Mouse (Mus musculus) kidney, postnatal 0 days (tissue): ENCODE measurements around the gene Hapln4. TPM values are rescaled to one million over a fixed set of nuclear protein-coding genes. Genes with fewer than 3 reads are reported as not detected.
A peak's percentile ranks its signal among the peaks of the same experiment; 100 is the strongest.

Experiments used
- ATAC-seq: fragments of 200-750 bp; cut with Nextera tagmentation; replicated peaks from 2 replicates; pipeline ENCODE4 v1.8.0; 2017; ENCODE audit warnings: low read depth, moderate number of reproducible peaks, moderate TSS enrichment, moderate library complexity; ENCODE audit not compliant: low FRiP score
- DNase-seq: peaks from one replicate; pipeline ENCODE4 v3.0.0-alpha.2; 2016; ENCODE audit warnings: low spot score
- H3K27ac ChIP-seq: fragments of 300-500 bp; sonication (generic); 2 replicates; pipeline ENCODE4 v1.5.1; 2014; ENCODE audit warnings: mild to moderate bottlenecking
- H3K27me3 ChIP-seq: fragments of 300-500 bp; sonication (generic); 2 replicates; pipeline ENCODE4 v1.6.1; 2014; ENCODE audit warnings: low read length, mixed read lengths; ENCODE audit not compliant: insufficient read depth
- H3K36me3 ChIP-seq: fragments of 300-500 bp; sonication (generic); 2 replicates; pipeline ENCODE4 v1.6.1; 2014; ENCODE audit warnings: low read length, mixed read lengths; ENCODE audit not compliant: insufficient read depth
- H3K4me1 ChIP-seq: fragments of 300-500 bp; sonication (generic); replicated peaks from 2 replicates; pipeline ENCODE4 v1.6.1; 2014; ENCODE audit warnings: antibody characterized with exemption, low read length, mixed read lengths; ENCODE audit not compliant: insufficient read depth
- H3K4me2 ChIP-seq: fragments of 300-500 bp; sonication (generic); 2 replicates; pipeline ENCODE4 v1.6.1; 2014; ENCODE audit warnings: mild to moderate bottlenecking, low read length, moderate library complexity, mixed read lengths
- H3K4me3 ChIP-seq: fragments of 300-500 bp; sonication (generic); replicated peaks from 2 replicates; pipeline ENCODE4 v1.5.1; 2014; ENCODE audit warnings: low read depth, low read length
- H3K9ac ChIP-seq: fragments of 300-500 bp; sonication (generic); 2 replicates; pipeline ENCODE4 v1.6.1; 2014; ENCODE audit warnings: low read depth, low read length
- H3K9me3 ChIP-seq: fragments of 300-500 bp; sonication (generic); replicated peaks from 2 replicates; pipeline ENCODE4 v1.6.1; 2016; ENCODE audit warnings: low read length, inconsistent platforms, mixed read lengths
- CTCF ChIP-seq: IDR thresholded peaks from 2 replicates; pipeline ENCODE4 v1.5.1; 2016; ENCODE audit warnings: antibody characterized with exemption, low read depth, mild to moderate bottlenecking, moderate library complexity
- WGBS: fragments of 180-500 bp; shearing (Covaris S2); extraction: QIAGEN DNeasy Blood & Tissue Kit; methylation state at CpG from one replicate; pipeline ENCODE4 v1.1.7; 2014; 5-methylcytosine and 5-hydroxymethylcytosine counted together
- polyA plus RNA-seq: library from polyadenylated mRNA; unstranded; fragments of >200 nt; fragmentation: Nextera tagmentation; extraction: Ambion mirVana; gene quantifications from 2 replicates; pipeline ENCODE4 v1.2.1, GENCODE M21; 2015

The Hapln4 gene
- polyA plus RNA-seq, 1 experiment from 2014 or later, result not detected

DNA sequence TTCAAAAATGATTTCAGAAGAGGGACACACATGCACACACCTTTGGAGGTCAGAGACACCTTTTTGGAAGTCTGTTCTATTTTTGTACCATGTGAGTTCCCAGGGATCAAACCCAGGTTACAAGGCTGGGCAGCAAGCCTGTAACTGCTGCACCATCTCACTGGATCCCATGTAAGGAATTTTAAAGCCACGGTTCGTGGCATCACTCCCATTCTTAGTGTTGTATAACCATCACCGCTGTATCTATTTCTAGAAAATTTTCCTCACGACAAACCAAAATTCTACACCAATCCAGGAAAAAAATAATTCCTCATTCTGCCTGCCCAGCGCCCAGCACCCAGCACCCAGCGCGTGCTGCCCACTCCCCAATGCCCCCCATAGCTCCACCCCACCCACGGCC lies 16.0 kb downstream of the Hapln4 start:
- H3K27me3 ChIP-seq, result no peaks in the 10 kb centered on the region
- DNase-seq, result no peak
- no peaks in the 10 kb centered on the region for H3K36me3 ChIP-seq
- 75% methylated on average over 8 of the region's 8 CpGs for WGBS
- TF ChIP-seq CTCF, result no peak
- no peak overlapping the region for H3K4me3 ChIP-seq
- H3K4me2 ChIP-seq, result no peak overlapping the region
- ATAC-seq, result no peak
- H3K4me1 ChIP-seq, result no peaks in the 10 kb centered on the region
- H3K27ac ChIP-seq, result no peak overlapping the region
- H3K9me3 ChIP-seq, result no peaks in the 10 kb centered on the region
- no peak overlapping the region for H3K9ac ChIP-seq

DNA sequence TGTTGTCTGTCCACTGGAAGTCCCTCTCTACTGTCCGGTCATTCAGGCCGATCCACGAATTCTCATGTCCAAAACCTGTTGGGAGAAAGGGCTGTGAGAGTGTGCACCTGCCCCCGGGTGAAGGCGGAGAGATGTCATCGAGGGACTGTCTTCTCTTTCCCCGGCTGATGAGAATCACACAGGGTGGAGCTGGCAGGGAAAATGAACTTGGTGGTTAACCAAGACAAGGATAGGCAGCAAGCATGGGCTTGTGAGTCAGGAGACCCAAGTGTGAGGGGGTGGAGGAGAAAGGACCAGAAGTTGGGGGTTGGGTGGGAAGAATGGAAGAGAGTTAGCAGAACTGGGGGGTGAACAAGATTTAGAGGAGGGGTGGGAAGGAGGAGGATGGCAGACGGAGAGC lies 17.0 kb downstream of the Hapln4 start:
- Histone ChIP-seq H3K27ac (no peak overlapping the region), H3K27me3 (no peaks in the 10 kb centered on the region), H3K9me3 (no peaks in the 10 kb centered on the region), H3K4me2 (no peak overlapping the region), H3K4me1 (no peaks in the 10 kb centered on the region), H3K36me3 (no peaks in the 10 kb centered on the region), H3K9ac (no peak overlapping the region), H3K4me3 (no peak overlapping the region)
- ATAC-seq (no peak), DNase-seq (no peak)
- 77% methylated on average over 8 of the region's 8 CpGs for WGBS
- TF ChIP-seq CTCF, result no peak

DNA sequence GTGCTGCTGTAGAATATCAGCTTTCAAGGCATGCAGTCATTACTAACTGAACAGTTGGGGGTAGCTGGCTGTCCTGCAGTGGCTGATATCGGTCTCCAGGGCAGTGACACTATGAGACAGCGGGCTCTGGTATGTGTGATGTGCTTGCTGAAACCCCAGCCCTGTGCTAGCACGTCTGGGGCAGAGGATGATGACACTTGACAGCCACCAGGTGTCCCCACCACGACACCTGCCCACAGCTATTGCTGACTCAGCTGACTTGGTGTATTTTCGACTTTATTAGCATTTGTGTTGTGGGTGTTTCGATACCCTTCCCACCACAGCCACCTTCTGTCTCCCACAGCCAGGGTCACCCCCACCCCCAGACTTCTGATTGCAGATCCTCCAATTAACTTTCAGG lies 21.2 kb downstream of the Hapln4 start:
- WGBS, result 15% methylated on average over 6 of the region's 6 CpGs
- DNase-seq, result peak; percentile 54
- Histone ChIP-seq H3K9ac (no peak overlapping the region), H3K9me3 (no peaks in the 10 kb centered on the region), H3K4me1 (no peaks in the 10 kb centered on the region), H3K27me3 (no peaks in the 10 kb centered on the region), H3K27ac (no peak overlapping the region), H3K4me2 (no peak overlapping the region), H3K36me3 (no peaks in the 10 kb centered on the region), H3K4me3 (no peak overlapping the region)
- TF ChIP-seq CTCF, result peak; percentile 68
- peak; percentile 68; the same call in 1 of the 2 replicates for ATAC-seq

DNA sequence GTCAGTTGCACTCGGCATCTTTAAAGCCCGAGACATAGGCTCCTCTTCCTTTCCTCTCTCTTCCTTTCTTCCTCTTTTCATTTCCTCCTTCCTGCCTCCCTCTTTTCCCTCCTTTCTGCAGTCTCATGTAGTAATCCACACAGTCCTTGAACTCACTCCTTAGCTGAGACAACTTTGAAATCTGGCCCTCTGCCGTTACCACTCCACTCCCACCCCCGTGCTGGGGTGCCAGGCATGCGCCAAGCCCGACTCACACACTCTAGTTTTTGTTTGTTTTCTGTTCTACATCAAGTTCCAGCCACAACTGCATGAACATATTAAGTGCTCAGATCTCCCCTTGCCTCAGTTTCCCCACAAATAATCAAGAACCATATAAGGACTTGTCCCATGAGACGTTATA lies 21.7 kb downstream of the Hapln4 start:
- H3K27ac ChIP-seq, result no peak overlapping the region
- DNase-seq (no peak), ATAC-seq (no peak)
- no peak overlapping the region for H3K9ac ChIP-seq
- H3K4me1 ChIP-seq, result no peaks in the 10 kb centered on the region
- WGBS, result 71% methylated on average over 7 of the region's 7 CpGs
- no peaks in the 10 kb centered on the region for H3K36me3 ChIP-seq
- H3K4me2 ChIP-seq, result no peak overlapping the region
- H3K27me3 ChIP-seq, result no peaks in the 10 kb centered on the region
- H3K9me3 ChIP-seq, result no peaks in the 10 kb centered on the region
- no peak overlapping the region for H3K4me3 ChIP-seq
- no peak for TF ChIP-seq CTCF

DNA sequence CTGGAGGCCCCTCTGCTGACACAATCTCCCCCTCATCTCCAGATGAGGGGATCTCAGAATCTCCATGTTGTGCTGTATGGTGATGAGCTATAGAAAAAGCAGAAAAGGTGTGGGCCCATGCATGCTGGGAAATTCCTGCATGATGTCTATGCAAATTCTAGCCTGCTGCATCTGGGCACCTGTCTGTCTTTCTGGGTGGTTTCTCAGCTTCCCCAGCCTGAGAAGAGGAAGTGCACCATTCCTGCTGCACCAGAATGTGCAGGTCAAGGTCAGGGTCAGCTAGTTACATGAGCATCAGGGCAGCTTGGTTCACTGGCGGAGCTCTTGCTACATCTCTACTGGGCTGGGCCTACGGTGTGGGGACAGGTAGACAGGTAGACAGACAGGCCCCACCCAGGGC lies 27.2 kb downstream of the Hapln4 start:
- no peak overlapping the region for H3K4me3 ChIP-seq
- ATAC-seq, result no peak
- 91% methylated on average over 2 of the region's 2 CpGs for WGBS
- H3K9ac ChIP-seq, result no peak overlapping the region
- H3K36me3 ChIP-seq, result no peaks in the 10 kb centered on the region
- no peak for TF ChIP-seq CTCF
- no peak for DNase-seq
- H3K4me1 ChIP-seq, result no peaks in the 10 kb centered on the region
- H3K4me2 ChIP-seq, result no peak overlapping the region
- H3K9me3 ChIP-seq, result no peaks in the 10 kb centered on the region
- peaks cover 32% of the 10 kb centered on the region for H3K27me3 ChIP-seq
- H3K27ac ChIP-seq, result no peak overlapping the region

DNA sequence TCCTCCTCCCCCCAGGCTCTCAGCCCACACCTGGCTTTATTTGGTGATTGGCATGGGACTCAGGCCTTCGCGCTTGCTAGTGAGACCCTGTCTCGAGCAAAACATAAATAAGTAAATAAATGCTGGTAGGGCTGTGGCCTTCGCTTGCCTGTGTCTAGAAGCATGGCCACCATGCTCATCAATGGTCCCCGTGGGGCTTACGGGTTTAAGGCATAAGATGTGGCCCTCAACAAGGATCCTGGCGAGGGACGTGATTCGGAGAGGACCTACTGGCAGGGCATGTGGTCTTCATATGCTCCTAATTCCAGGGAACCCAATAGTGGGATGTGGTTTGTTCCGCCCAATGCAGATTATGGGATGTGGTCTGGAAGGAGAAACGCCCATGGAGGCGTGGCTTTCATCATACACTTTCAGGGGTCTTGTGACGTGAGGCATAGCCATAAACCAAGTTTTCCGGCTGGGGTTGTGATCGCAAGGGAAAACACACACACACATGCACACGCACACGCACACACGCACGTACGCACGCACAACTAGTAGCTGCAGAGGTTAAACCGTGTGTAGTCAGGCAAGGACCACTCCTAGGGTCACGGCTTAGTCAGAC lies 28.0 kb downstream of the Hapln4 start:
- TF ChIP-seq CTCF, result no peak
- DNase-seq (no peak), ATAC-seq (no peak)
- H3K4me2 ChIP-seq, result no peak overlapping the region
- peaks cover 32% of the 10 kb centered on the region for H3K27me3 ChIP-seq
- H3K9me3 ChIP-seq, result no peaks in the 10 kb centered on the region
- WGBS, result 48% methylated on average over 23 of the region's 23 CpGs
- H3K4me1 ChIP-seq, result no peaks in the 10 kb centered on the region
- H3K9ac ChIP-seq, result no peak overlapping the region
- no peak overlapping the region for H3K27ac ChIP-seq
- H3K4me3 ChIP-seq, result no peak overlapping the region
- H3K36me3 ChIP-seq, result no peaks in the 10 kb centered on the region

DNA sequence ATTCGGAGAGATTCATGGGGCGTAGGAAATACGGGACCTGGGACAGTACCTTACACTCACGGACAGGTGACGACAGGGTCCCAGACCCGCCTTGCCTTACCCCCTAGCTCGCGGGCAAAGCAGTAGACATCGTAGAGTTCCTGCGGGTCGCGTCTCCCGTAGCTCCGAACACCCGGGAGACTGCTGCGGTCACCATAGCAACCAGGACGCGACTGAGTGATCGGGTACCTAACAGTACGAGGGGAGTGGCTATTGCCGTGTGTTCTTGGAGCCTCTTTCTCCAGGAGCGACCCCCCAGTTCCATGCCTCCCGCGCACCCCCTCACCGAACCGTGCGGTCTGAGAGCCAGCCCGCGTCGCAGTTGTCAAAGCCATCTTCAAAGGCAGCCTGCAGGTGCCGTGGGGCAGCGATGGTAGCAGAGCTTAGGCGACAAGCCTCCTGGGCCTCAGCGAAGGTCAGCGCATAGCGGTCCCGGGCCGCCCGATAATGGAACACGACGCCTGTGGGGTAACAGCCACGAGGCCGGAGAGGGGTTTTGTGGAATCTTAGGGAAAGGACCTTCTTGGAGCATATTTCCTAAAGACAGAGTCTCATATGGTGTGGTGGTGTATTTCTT lies 29.3 kb downstream of the Hapln4 start:
- 0 out of 2 replicates have a peak overlapping the region, but pooled peaks have one; percentile 2 for H3K4me3 ChIP-seq
- no peak for DNase-seq
- no peaks in the 10 kb centered on the region for H3K4me1 ChIP-seq
- no peak overlapping the region for H3K4me2 ChIP-seq
- no peak for ATAC-seq
- TF ChIP-seq CTCF, result no peak
- no peaks in the 10 kb centered on the region for H3K9me3 ChIP-seq
- H3K27ac ChIP-seq, result no peak overlapping the region
- H3K27me3 ChIP-seq, result peaks cover 32% of the 10 kb centered on the region
- 6% methylated on average over 43 of the region's 43 CpGs for WGBS
- H3K9ac ChIP-seq, result no peak overlapping the region
- no peaks in the 10 kb centered on the region for H3K36me3 ChIP-seq
